Mouse (Mus musculus): Measurements from ENCODE around the gene Phf7.

Phf7 gene

GRCm38 (mm10) chr14:31195968-31196367 is 55.1 kb downstream of the Phf7 start:
- DNase-seq, result peak; percentile 66 to 69

GRCm38 (mm10) chr14:31195521-31195920 is 55.6 kb downstream of the Phf7 start:
- no peak for DNase-seq

GRCm38 (mm10) chr14:31194891-31195513 is 56.1 kb downstream of the Phf7 start:
- peak; percentile 67 to 78 for DNase-seq

GRCm38 (mm10) chr14:31194441-31194840 is 56.7 kb downstream of the Phf7 start:
- no peak for DNase-seq

- peak in 1 of 2 experiments; percentile 34 for DNase-seq
Observed at GRCm38 (mm10) chr14:31193791-31194190, 57.3 kb downstream of the Phf7 start.

GRCm38 (mm10) chr14:31191936-31192335 is 59.2 kb downstream of the Phf7 start:
- DNase-seq, result peak in 1 of 2 experiments; percentile 44

- no peak for DNase-seq
Observed at GRCm38 (mm10) chr14:31189348-31189747, 61.8 kb downstream of the Phf7 start.

- no peak for DNase-seq
Observed at GRCm38 (mm10) chr14:31188771-31189181, 62.3 kb downstream of the Phf7 start.

Data from cerebellum, adult 18-20 months (tissue).